Mouse (Mus musculus) heart, postnatal 0 days (tissue): ENCODE data around the gene A2ml1. TPM values are rescaled to one million over a fixed set of nuclear protein-coding genes. Genes with fewer than 3 reads are reported as not detected.

Experiments used
- ATAC-seq: fragments of 200-750 bp; cut with Nextera tagmentation; 2 replicates; pipeline ENCODE4 v1.8.0; 2017; ENCODE audit warnings: low read depth, moderate number of reproducible peaks, moderate library complexity; ENCODE audit not compliant: insufficient read depth
- DNase-seq: peaks from one replicate; pipeline ENCODE4 v3.0.0-alpha.2; 2016; ENCODE audit warnings: low spot score
- H3K27ac ChIP-seq: fragments of 300-500 bp; sonication (generic); 2 replicates; pipeline ENCODE4 v1.5.1; 2014; ENCODE audit warnings: low read depth, mild to moderate bottlenecking
- H3K27me3 ChIP-seq: fragments of 300-500 bp; sonication (generic); 2 replicates; pipeline ENCODE4 v1.6.1; 2014; ENCODE audit warnings: low read length, mixed read lengths; ENCODE audit not compliant: control insufficient read depth, insufficient read depth
- H3K36me3 ChIP-seq: fragments of 300-500 bp; sonication (generic); replicated peaks from 2 replicates; pipeline ENCODE4 v1.6.1; 2014; ENCODE audit warnings: low read length, mixed read lengths; ENCODE audit not compliant: control insufficient read depth, insufficient read depth
- H3K4me1 ChIP-seq: fragments of 300-500 bp; sonication (generic); 2 replicates; pipeline ENCODE4 v1.6.1; 2014; ENCODE audit warnings: antibody characterized with exemption; ENCODE audit not compliant: control insufficient read depth, insufficient read depth
- H3K4me2 ChIP-seq: fragments of 300-500 bp; sonication (generic); 2 replicates; pipeline ENCODE4 v1.6.1; 2014; ENCODE audit warnings: low read depth, mild to moderate bottlenecking, low read length, moderate library complexity
- H3K4me3 ChIP-seq: fragments of 300-500 bp; sonication (generic); 2 replicates; pipeline ENCODE4 v1.5.1; 2014; ENCODE audit warnings: low read depth, low read length
- H3K9ac ChIP-seq: fragments of 300-500 bp; sonication (generic); replicated peaks from 2 replicates; pipeline ENCODE4 v1.6.1; 2014; ENCODE audit warnings: low read depth, low read length, mixed read lengths
- H3K9me3 ChIP-seq: fragments of 300-500 bp; sonication (generic); replicated peaks from 2 replicates; pipeline ENCODE4 v1.6.1; 2016; ENCODE audit warnings: low read length; ENCODE audit not compliant: control insufficient read depth
- CTCF ChIP-seq: IDR thresholded peaks from 2 replicates; pipeline ENCODE4 v1.5.1; 2016; ENCODE audit warnings: antibody characterized with exemption, control low read depth, low read depth
- EP300 ChIP-seq: IDR thresholded peaks from 2 replicates; pipeline ENCODE4 v1.6.1; 2016; ENCODE audit warnings: antibody characterized with exemption, low read depth
- WGBS: fragments of 180-500 bp; shearing (Covaris S2); extraction: QIAGEN DNeasy Blood & Tissue Kit; methylation state at CpG from one replicate; pipeline ENCODE4 v1.1.7; 2014; 5-methylcytosine and 5-hydroxymethylcytosine counted together
- polyA plus RNA-seq: library from polyadenylated mRNA; unstranded; fragments of >200 nt; fragmentation: Nextera tagmentation; extraction: Ambion mirVana; gene quantifications from 2 replicates; pipeline ENCODE4 v1.2.1, GENCODE M21; 2015
- total RNA-seq: library from RNA; depleted of rRNA; stranded (reverse); fragments of >200 nt; gene quantifications from 2 replicates; pipeline ENCODE4 v1.2.3, GENCODE M21; 2014; ENCODE audit warnings: low replicate concordance

A2ml1 gene
- total and polyA plus RNA-seq, 2 experiments from 2014 or later: 0.30 TPM; not detected in 1

DNA sequence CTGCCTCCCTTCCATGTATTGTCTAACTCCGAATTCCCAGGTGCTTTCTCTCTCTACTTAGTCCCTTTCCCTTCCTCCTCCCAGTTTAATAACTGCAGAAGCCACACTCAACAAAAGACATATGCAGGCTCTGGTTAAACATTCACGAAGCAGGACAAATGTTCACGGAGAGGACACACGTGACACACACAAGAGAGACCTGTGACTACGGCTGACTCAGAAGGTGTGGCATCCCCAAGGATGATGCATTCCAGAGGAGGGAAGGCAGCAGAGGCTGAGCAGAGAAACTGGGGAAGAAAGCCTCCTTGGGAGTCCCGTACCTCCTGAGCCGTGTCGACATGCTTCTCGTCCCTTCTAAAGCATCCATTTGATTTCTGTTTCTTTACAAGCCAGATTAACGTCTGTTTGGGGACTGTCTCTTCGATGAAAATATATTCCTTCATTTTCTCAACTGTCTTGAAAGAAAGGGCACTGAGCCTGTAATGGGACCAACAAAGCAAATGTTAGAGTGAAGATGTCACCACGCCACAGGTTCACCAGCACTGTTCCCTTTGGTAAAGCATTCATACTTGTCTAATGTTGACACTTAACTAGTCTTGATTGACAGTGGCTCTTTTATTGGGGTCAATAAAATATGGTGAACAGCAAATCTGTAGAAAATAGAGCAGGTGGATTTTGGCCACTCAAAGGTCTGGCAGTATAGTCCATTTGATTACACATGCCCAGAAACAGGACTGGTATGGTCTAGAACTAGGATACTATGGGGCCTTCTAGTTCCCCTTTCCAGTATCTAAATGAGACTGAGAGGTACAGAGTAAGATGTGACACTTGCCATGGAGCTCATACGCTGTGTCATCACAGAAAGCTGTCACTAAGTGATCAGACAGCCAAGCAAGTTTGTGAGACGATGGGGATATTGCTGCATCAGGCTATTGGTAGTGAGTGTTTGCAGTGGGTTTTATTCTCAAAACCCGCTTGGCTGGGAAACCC, 31.6 kb downstream of the A2ml1 start:
- DNase-seq (no peak), ATAC-seq (no peak)
- Histone ChIP-seq H3K4me3 (no peak overlapping the region), H3K4me2 (no peak overlapping the region), H3K27ac (no peak overlapping the region), H3K27me3 (no peaks in the 10 kb centered on the region), H3K9me3 (no peaks in the 10 kb centered on the region), H3K36me3 (no peaks in the 10 kb centered on the region), H3K4me1 (no peaks in the 10 kb centered on the region), H3K9ac (no peak overlapping the region)
- WGBS: 74% methylated on average over 15 of the region's 15 CpGs
- TF ChIP-seq EP300: no peak
- no peak for TF ChIP-seq CTCF

DNA sequence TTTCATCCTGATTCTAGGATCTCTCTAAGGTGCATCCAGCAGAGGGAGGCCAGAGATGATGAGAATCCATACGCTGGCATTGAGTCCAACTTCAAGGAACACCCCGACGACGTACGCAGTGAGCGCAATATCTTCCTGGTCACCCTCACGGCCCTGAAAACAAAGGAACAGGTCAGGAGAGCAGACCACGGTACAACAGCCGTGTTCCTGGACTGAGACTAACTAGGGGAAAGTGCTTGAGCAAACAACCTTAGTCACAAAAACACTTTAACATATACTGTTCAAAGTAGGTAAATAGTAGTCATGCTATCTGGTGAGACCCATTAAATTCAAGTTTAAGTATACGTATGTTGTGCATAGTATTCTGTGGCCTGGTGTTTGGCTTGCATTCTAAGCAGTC, 32.9 kb downstream of the A2ml1 start:
- H3K4me3 ChIP-seq: no peak overlapping the region
- no peaks in the 10 kb centered on the region for H3K27me3 ChIP-seq
- H3K9me3 ChIP-seq: no peaks in the 10 kb centered on the region
- H3K36me3 ChIP-seq: no peaks in the 10 kb centered on the region
- DNase-seq (no peak), ATAC-seq (no peak)
- no peak overlapping the region for H3K4me2 ChIP-seq
- no peaks in the 10 kb centered on the region for H3K4me1 ChIP-seq
- TF ChIP-seq CTCF (no peak), EP300 (no peak)
- H3K27ac ChIP-seq: no peak overlapping the region
- no peak overlapping the region for H3K9ac ChIP-seq
- 88% methylated on average over 10 of the region's 10 CpGs for WGBS

DNA sequence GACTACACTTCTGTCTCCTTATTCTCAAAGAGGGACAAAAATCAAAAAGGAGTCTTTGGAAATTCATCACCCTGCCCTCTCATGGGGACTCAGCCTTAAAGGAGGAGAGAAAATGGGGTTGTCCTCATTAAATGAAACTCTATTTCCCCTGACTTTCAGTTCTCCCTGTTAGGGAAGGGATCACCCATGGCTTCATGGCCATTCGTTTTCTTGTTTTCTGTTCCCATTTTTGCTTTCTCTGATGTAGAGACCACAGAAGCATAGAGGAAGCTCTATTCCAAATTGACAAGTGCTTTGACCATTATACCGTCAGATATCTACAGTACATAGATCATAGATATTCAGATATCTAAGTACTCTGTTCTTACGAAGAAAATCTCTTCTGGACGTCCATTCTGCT, 36.0 kb downstream of the A2ml1 start:
- DNase-seq: no peak
- no peak overlapping the region for H3K27ac ChIP-seq
- H3K4me3 ChIP-seq: no peak overlapping the region
- no peak overlapping the region for H3K4me2 ChIP-seq
- TF ChIP-seq CTCF (no peak), EP300 (no peak)
- no peaks in the 10 kb centered on the region for H3K36me3 ChIP-seq
- H3K9ac ChIP-seq: no peak overlapping the region
- no peak for ATAC-seq
- WGBS: 78% methylated on average over 4 of the region's 4 CpGs
- H3K27me3 ChIP-seq: no peaks in the 10 kb centered on the region
- no peaks in the 10 kb centered on the region for H3K4me1 ChIP-seq
- no peaks in the 10 kb centered on the region for H3K9me3 ChIP-seq

DNA sequence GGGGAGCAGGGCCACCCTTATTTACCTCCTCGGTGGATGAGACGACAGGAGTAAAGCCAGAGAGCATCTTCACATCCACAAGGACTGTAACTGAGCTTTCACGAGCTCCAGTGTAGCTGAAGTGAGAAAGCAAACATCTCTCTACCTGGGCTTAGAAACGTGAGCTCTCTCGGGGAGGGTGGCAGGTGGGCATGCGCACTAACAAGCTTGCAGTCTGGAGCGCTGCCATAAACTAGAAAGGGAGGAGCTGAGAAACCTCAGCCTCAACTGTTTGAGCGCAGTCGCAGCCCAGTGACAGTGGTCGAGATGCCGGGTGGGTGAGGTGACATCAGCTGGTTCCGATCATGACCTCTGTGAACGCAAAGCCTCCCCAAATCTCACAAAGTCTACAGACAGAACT, 38.2 kb downstream of the A2ml1 start:
- H3K27me3 ChIP-seq: no peaks in the 10 kb centered on the region
- H3K9me3 ChIP-seq: no peaks in the 10 kb centered on the region
- H3K4me1 ChIP-seq: no peaks in the 10 kb centered on the region
- TF ChIP-seq EP300 (no peak), CTCF (no peak)
- no peak overlapping the region for H3K9ac ChIP-seq
- H3K4me3 ChIP-seq: no peak overlapping the region
- no peaks in the 10 kb centered on the region for H3K36me3 ChIP-seq
- no peak for DNase-seq
- no peak for ATAC-seq
- no peak overlapping the region for H3K27ac ChIP-seq
- WGBS: 70% methylated on average over 13 of the region's 13 CpGs
- H3K4me2 ChIP-seq: no peak overlapping the region

DNA sequence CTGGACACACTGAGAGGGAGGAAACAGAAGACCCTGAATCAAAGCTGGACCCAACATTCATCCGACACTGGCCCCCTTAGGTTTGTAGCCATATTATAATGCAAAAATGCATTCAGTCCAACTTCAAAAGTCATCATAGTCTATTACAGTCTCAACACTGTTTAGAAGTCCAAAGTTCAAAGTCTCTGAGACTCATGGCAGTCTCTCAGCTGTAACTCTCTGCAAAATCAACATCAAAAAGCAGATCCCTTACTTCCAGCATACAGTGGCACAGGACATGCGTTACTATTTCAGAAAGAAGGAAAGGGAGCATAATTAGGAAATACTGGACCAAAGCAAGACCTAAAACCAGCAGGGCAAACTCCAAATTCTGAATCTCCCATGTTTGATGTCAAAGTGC, 46.2 kb downstream of the A2ml1 start:
- no peak for ATAC-seq
- no peak overlapping the region for H3K9ac ChIP-seq
- TF ChIP-seq CTCF: no peak
- no peak for TF ChIP-seq EP300

DNA sequence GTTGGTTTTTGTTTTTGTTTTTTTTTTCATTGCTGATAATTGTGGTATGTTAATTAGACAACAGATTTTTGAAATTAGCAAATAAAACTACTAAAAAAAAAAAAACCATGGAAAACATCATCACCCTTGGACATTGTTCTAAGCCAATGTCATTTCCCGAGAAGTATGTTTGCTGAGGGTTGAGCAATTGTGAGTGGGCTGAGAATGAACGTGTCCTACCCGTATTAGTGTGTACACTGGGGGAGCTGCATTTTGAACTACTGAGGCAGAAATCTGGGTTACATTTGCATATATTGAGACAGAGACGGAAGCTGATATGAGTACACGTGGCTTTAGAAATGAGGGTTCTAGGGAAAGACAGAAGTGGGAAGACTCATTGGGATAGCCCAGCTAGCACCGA, 48.1 kb downstream of the A2ml1 start:
- no peak overlapping the region for H3K27ac ChIP-seq
- WGBS: 86% methylated on average over 6 of the region's 6 CpGs
- H3K4me2 ChIP-seq: no peak overlapping the region
- H3K27me3 ChIP-seq: no peaks in the 10 kb centered on the region
- DNase-seq: no peak
- H3K9me3 ChIP-seq: no peaks in the 10 kb centered on the region
- H3K36me3 ChIP-seq: no peaks in the 10 kb centered on the region
- TF ChIP-seq EP300 (no peak), CTCF (no peak)
- no peaks in the 10 kb centered on the region for H3K4me1 ChIP-seq
- H3K4me3 ChIP-seq: no peak overlapping the region
- ATAC-seq: no peak
- no peak overlapping the region for H3K9ac ChIP-seq

More for the DNA sequence above, 46.2 kb downstream of the A2ml1 start:
- no peaks in the 10 kb centered on the region for H3K27me3 ChIP-seq
- 92% methylated on average over 2 of the region's 2 CpGs for WGBS
- H3K27ac ChIP-seq: no peak overlapping the region
- no peaks in the 10 kb centered on the region for H3K4me1 ChIP-seq
- H3K36me3 ChIP-seq: no peaks in the 10 kb centered on the region
- H3K9me3 ChIP-seq: no peaks in the 10 kb centered on the region
- no peak overlapping the region for H3K4me3 ChIP-seq
- DNase-seq: no peak
- no peak overlapping the region for H3K4me2 ChIP-seq
